Mouse (Mus musculus) limb, embryonic 11.5 days (tissue): Measurements from ENCODE around the gene Lbr. TPM values are rescaled to one million over a fixed set of nuclear protein-coding genes. Genes with fewer than 3 reads are reported as not detected.

Experiments
- ATAC-seq: fragments of 200-750 bp; cut with Nextera tagmentation; 2 replicates; pipeline ENCODE4 v1.8.0; 2017; ENCODE audit warnings: low read depth; ENCODE audit not compliant: insufficient number of reproducible peaks, low FRiP score, low TSS enrichment
- DNase-seq: peaks from one replicate; pipeline ENCODE4 v3.0.0-alpha.2; 2015; ENCODE audit warnings: low spot score
- H3K27ac ChIP-seq: fragments of 300-500 bp; sonication (generic); replicated peaks from 2 replicates; pipeline ENCODE4 v1.5.1; 2014; ENCODE audit warnings: low read depth, mild to moderate bottlenecking, low read length
- H3K27me3 ChIP-seq: fragments of 300-500 bp; sonication (generic); 2 replicates; pipeline ENCODE4 v1.6.1; 2014; ENCODE audit warnings: mild to moderate bottlenecking, low read length, mixed read lengths; ENCODE audit not compliant: control insufficient read depth, insufficient read depth
- H3K36me3 ChIP-seq: fragments of 300-500 bp; sonication (generic); 2 replicates; pipeline ENCODE4 v1.6.1; 2014; ENCODE audit warnings: mild to moderate bottlenecking, low read length, moderate library complexity, mixed read lengths; ENCODE audit not compliant: control insufficient read depth, insufficient read depth
- H3K4me1 ChIP-seq: fragments of 300-500 bp; sonication (generic); 2 replicates; pipeline ENCODE4 v1.6.1; 2014; ENCODE audit warnings: low read length, mixed read lengths; ENCODE audit not compliant: control insufficient read depth, insufficient read depth
- H3K4me2 ChIP-seq: fragments of 300-500 bp; sonication (generic); 2 replicates; pipeline ENCODE4 v1.6.1; 2014; ENCODE audit warnings: low read depth, mild to moderate bottlenecking, moderate library complexity; ENCODE audit not compliant: severe bottlenecking
- H3K4me3 ChIP-seq: fragments of 300-500 bp; sonication (generic); 2 replicates; pipeline ENCODE4 v1.5.1; 2014; ENCODE audit warnings: low read depth, low read length
- H3K9ac ChIP-seq: fragments of 300-500 bp; sonication (generic); 2 replicates; pipeline ENCODE4 v1.6.1; 2014; ENCODE audit warnings: mild to moderate bottlenecking, low read length
- H3K9me3 ChIP-seq: fragments of 300-500 bp; sonication (generic); 2 replicates; pipeline ENCODE4 v1.6.1; 2016; ENCODE audit warnings: low read length; ENCODE audit not compliant: control insufficient read depth
- WGBS: fragments of 180-500 bp; shearing (Covaris S2); extraction: QIAGEN DNeasy Blood & Tissue Kit; methylation state at CpG from one replicate; pipeline ENCODE4 v1.1.7; 2014; 5-methylcytosine and 5-hydroxymethylcytosine counted together
- polyA plus RNA-seq: library from polyadenylated mRNA; unstranded; fragments of >200 nt; fragmentation: Nextera tagmentation; extraction: Ambion mirVana; gene quantifications from 2 replicates; pipeline ENCODE4 v1.2.1, GENCODE M21; 2014

Gene Lbr
- polyA plus RNA-seq, 1 experiment from 2014 or later: 163 TPM

GRCm38 (mm10) chr1:181833143-181833542, 9.7 kb downstream of the Lbr start:
- Histone ChIP-seq H3K4me1 (no peaks in the 10 kb centered on the region), H3K27ac (no peak overlapping the region), H3K36me3 (peaks cover 45% of the 10 kb centered on the region), H3K27me3 (no peaks in the 10 kb centered on the region), H3K4me2 (no peak overlapping the region), H3K9me3 (no peaks in the 10 kb centered on the region), H3K9ac (no peak overlapping the region), H3K4me3 (no peak overlapping the region)
- WGBS: 91% methylated on average over 6 of the region's 6 CpGs
- DNase-seq (no peak), ATAC-seq (no peak)

- Histone ChIP-seq H3K36me3 (peaks cover 49% of the 10 kb centered on the region), H3K4me3 (no peak overlapping the region), H3K4me2 (no peak overlapping the region), H3K9ac (no peak overlapping the region), H3K27ac (no peak overlapping the region), H3K9me3 (no peaks in the 10 kb centered on the region), H3K4me1 (no peaks in the 10 kb centered on the region), H3K27me3 (no peaks in the 10 kb centered on the region)
- WGBS: 96% methylated on average over 5 of the region's 5 CpGs
- ATAC-seq (no peak), DNase-seq (no peak)
These were observed 10.1 kb downstream of the Lbr start for GRCm38 (mm10) chr1:181832720-181833119.

- Histone ChIP-seq H3K4me2 (no peak overlapping the region), H3K9me3 (no peaks in the 10 kb centered on the region), H3K9ac (no peak overlapping the region), H3K27ac (no peak overlapping the region), H3K4me3 (no peak overlapping the region), H3K4me1 (no peaks in the 10 kb centered on the region), H3K36me3 (peaks cover 53% of the 10 kb centered on the region), H3K27me3 (no peaks in the 10 kb centered on the region)
- DNase-seq (no peak), ATAC-seq (no peak)
- 92% methylated on average over 5 of the region's 5 CpGs for WGBS
These were observed 14.5 kb downstream of the Lbr start for GRCm38 (mm10) chr1:181828365-181828764.

GRCm38 (mm10) chr1:181826716-181827115, 16.1 kb downstream of the Lbr start:
- Histone ChIP-seq H3K4me2 (no peak overlapping the region), H3K27me3 (no peaks in the 10 kb centered on the region), H3K36me3 (peaks cover 45% of the 10 kb centered on the region), H3K9ac (no peak overlapping the region), H3K27ac (no peak overlapping the region), H3K4me1 (no peaks in the 10 kb centered on the region), H3K4me3 (no peak overlapping the region), H3K9me3 (no peaks in the 10 kb centered on the region)
- no peak for DNase-seq
- 94% methylated on average over 7 of the region's 7 CpGs for WGBS
- ATAC-seq: no peak

GRCm38 (mm10) chr1:181811481-181812223, 31.2 kb downstream of the Lbr start:
- no peaks in the 10 kb centered on the region for H3K9me3 ChIP-seq
- H3K27me3 ChIP-seq: no peaks in the 10 kb centered on the region
- ATAC-seq: no peak
- peaks cover 8% of the 10 kb centered on the region; the same call in 1 of the 2 replicates for H3K36me3 ChIP-seq
- DNase-seq: no peak
- H3K27ac ChIP-seq: no peak overlapping the region
- no peaks in the 10 kb centered on the region for H3K4me1 ChIP-seq
- no peak overlapping the region for H3K9ac ChIP-seq
- no peak overlapping the region for H3K4me3 ChIP-seq
- H3K4me2 ChIP-seq: no peak overlapping the region
- 95% methylated on average over 18 of the region's 18 CpGs for WGBS

- H3K4me3 ChIP-seq: no peak overlapping the region
- H3K4me1 ChIP-seq: no peaks in the 10 kb centered on the region
- H3K9me3 ChIP-seq: no peaks in the 10 kb centered on the region
- H3K4me2 ChIP-seq: no peak overlapping the region
- no peak overlapping the region for H3K9ac ChIP-seq
- no peaks in the 10 kb centered on the region for H3K36me3 ChIP-seq
- H3K27ac ChIP-seq: no peak overlapping the region
- no peak for ATAC-seq
- H3K27me3 ChIP-seq: no peaks in the 10 kb centered on the region
- DNase-seq: no peak
- 85% methylated on average over 4 of the region's 4 CpGs for WGBS
These were observed 42.2 kb downstream of the Lbr start for GRCm38 (mm10) chr1:181800667-181801066.

- H3K9ac ChIP-seq: no peak overlapping the region
- no peaks in the 10 kb centered on the region for H3K9me3 ChIP-seq
- DNase-seq (no peak), ATAC-seq (no peak)
- H3K27ac ChIP-seq: no peak overlapping the region
- H3K4me3 ChIP-seq: no peak overlapping the region
- no peak overlapping the region for H3K4me2 ChIP-seq
- 94% methylated on average over 3 of the region's 3 CpGs for WGBS
- H3K36me3 ChIP-seq: no peaks in the 10 kb centered on the region
- H3K27me3 ChIP-seq: no peaks in the 10 kb centered on the region
- no peaks in the 10 kb centered on the region for H3K4me1 ChIP-seq
These were observed 42.9 kb downstream of the Lbr start for GRCm38 (mm10) chr1:181799911-181800310.

- Histone ChIP-seq H3K27ac (no peak overlapping the region), H3K4me3 (no peak overlapping the region)
- DNase-seq: no peak
These were observed 49.3 kb downstream of the Lbr start for GRCm38 (mm10) chr1:181793541-181793940.

GRCm38 (mm10) chr1:181789952-181790351, 52.9 kb downstream of the Lbr start:
- DNase-seq (no peak), ATAC-seq (no peak)
- no peaks in the 10 kb centered on the region for H3K9me3 ChIP-seq
- H3K27me3 ChIP-seq: no peaks in the 10 kb centered on the region
- no peak overlapping the region for H3K27ac ChIP-seq
- no peak overlapping the region for H3K4me3 ChIP-seq
- 56% methylated on average over 6 of the region's 6 CpGs for WGBS
- H3K36me3 ChIP-seq: no peaks in the 10 kb centered on the region
- H3K4me1 ChIP-seq: no peaks in the 10 kb centered on the region
- H3K9ac ChIP-seq: no peak overlapping the region
- no peak overlapping the region for H3K4me2 ChIP-seq

More at GRCm38 (mm10) chr1:181793541-181793940, 49.3 kb downstream of the Lbr start:
- no peak for ATAC-seq
- WGBS: 79% methylated on average over 2 of the region's 2 CpGs
- Histone ChIP-seq H3K9ac (no peak overlapping the region), H3K4me2 (no peak overlapping the region), H3K27me3 (no peaks in the 10 kb centered on the region), H3K9me3 (no peaks in the 10 kb centered on the region), H3K36me3 (no peaks in the 10 kb centered on the region), H3K4me1 (no peaks in the 10 kb centered on the region)
